Comparison of ENCODE assay signal across 8 mouse cellular contexts in the genomic region with DNA sequence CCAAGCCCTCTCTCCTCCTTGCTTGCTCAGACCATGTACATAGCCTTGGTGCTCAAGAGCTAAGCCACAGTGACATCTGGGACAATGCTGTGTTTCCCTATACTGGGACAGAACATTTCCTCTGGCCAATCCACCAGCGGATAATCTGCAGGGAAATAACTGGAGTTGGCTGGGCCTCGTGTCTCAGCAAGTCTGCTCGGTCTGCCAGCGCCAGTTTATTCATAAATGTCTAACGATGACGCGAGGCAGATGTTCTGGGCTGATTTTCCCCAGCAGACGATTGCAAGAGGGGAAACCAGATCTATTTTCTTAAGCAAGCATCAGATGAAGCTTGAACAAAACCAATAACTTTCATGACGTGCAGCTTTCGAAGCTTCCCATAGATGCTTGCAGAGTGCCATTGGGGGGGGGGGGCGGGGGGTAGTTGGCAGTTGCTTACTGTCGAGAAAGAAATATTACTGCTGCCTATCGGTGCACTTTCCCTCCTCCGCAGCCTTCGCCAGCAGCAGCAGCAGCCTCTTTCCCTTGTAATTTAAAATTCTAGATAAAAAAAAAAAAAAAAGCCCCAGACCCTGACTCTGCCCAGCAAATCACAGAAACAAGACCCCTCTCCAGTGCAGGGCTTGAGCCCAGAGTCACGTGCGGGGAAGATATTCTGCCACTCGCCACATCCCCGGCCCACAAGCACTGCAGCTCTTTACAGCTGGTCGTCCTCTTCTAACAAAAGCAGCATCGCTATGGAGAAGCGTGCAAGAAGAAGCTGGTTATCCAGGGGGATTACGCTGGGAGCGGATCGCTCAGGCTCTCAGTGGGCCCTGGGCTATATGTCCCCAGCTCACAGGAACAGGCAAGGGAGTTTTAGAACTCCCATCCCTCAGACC. TPM values are rescaled to one million over a fixed set of nuclear protein-coding genes. Genes with fewer than 3 reads are reported as not detected.
DNase-seq lines count a peak whose midpoint lies in the region; ATAC-seq and TF ChIP-seq lines count a peak whose summit lies in the region.

No protein-coding gene starts in this region.

- peak overlapping the region; percentile 23; the same call in 1 of the 2 replicates for H3K4me2 ChIP-seq in kidney, postnatal 0 days (ENCODE audit: low read length)
- no peak overlapping the region for H3K4me2 ChIP-seq in forebrain, embryonic 11.5 days (ENCODE audit: low read depth, low read length, severe bottlenecking)
- no peak overlapping the region for H3K4me2 ChIP-seq in hindbrain, embryonic 11.5 days (replicated peaks; ENCODE audit: low read depth, low read length)
- peak overlapping the region; percentile 2; the same call in 1 of the 2 replicates for H3K4me2 ChIP-seq in liver, embryonic 16.5 days (ENCODE audit: low read depth, low read length)

- no peak overlapping the region for H3K4me3 ChIP-seq in kidney, postnatal 0 days (replicated peaks; ENCODE audit: low read depth, low read length)
- H3K4me3 ChIP-seq in forebrain, embryonic 11.5 days (ENCODE audit: low read depth, low read length), result no peak overlapping the region
- H3K4me3 ChIP-seq in hindbrain, embryonic 11.5 days (ENCODE audit: low read depth, low read length), result no peak overlapping the region
- no peak overlapping the region for H3K4me3 ChIP-seq in liver, embryonic 16.5 days (ENCODE audit: low read depth, low read length)

- peak; percentile 70 for DNase-seq in kidney, postnatal 0 days (ENCODE audit: low spot score)
- DNase-seq in kidney, adult 9 months, result no peak
- no peak for DNase-seq in forebrain, embryonic 11.5 days (ENCODE audit: low spot score)
- DNase-seq in hindbrain, embryonic 11.5 days (ENCODE audit: low spot score), result no peak
- peak; percentile 33 for DNase-seq in right cerebral cortex, postnatal 4 days
- DNase-seq in thymus, postnatal 25 days, result no peak
- DNase-seq in spleen, postnatal 36 days (ENCODE audit: low spot score in 2 of 2), result no peak

- no peaks in the 10 kb centered on the region for H3K4me1 ChIP-seq in kidney, postnatal 0 days (replicated peaks; ENCODE audit: insufficient read depth, low read length)
- peaks cover 4% of the 10 kb centered on the region; the same call in 1 of the 2 replicates for H3K4me1 ChIP-seq in forebrain, embryonic 11.5 days (replicated peaks; ENCODE audit: control insufficient read depth, insufficient read depth, low read length)
- H3K4me1 ChIP-seq in hindbrain, embryonic 11.5 days (replicated peaks; ENCODE audit: control insufficient read depth, insufficient read depth, low read length), result no peaks in the 10 kb centered on the region; the same call in 1 of the 2 replicates
- H3K4me1 ChIP-seq in liver, embryonic 16.5 days (ENCODE audit: control insufficient read depth, low read depth, low read length), result peaks cover 58% of the 10 kb centered on the region

- no peaks in the 10 kb centered on the region for H3K27me3 ChIP-seq in kidney, postnatal 0 days (ENCODE audit: insufficient read depth, low read length)
- no peaks in the 10 kb centered on the region for H3K27me3 ChIP-seq in forebrain, embryonic 11.5 days (ENCODE audit: control insufficient read depth, insufficient read depth, low read length)
- H3K27me3 ChIP-seq in hindbrain, embryonic 11.5 days (ENCODE audit: control insufficient read depth, insufficient read depth, low read length), result no peaks in the 10 kb centered on the region
- H3K27me3 ChIP-seq in liver, embryonic 16.5 days (ENCODE audit: control insufficient read depth, insufficient read depth, low read depth, low read length), result no peaks in the 10 kb centered on the region

- 0 out of 2 replicates have a peak overlapping the region, but pooled peaks have one; percentile 25 for H3K27ac ChIP-seq in kidney, postnatal 0 days
- H3K27ac ChIP-seq in forebrain, embryonic 11.5 days (ENCODE audit: low read depth, low read length), result 0 out of 2 replicates have a peak overlapping the region, but pooled peaks have one; percentile 12
- peak overlapping the region; percentile 58; the same call in 1 of the 2 replicates for H3K27ac ChIP-seq in hindbrain, embryonic 11.5 days (ENCODE audit: low read depth, low read length)
- H3K27ac ChIP-seq in liver, embryonic 16.5 days (ENCODE audit: low read length), result peak overlapping the region; percentile 86

- H3K9me3 ChIP-seq in kidney, postnatal 0 days (replicated peaks; ENCODE audit: low read length), result no peaks in the 10 kb centered on the region
- no peaks in the 10 kb centered on the region for H3K9me3 ChIP-seq in forebrain, embryonic 11.5 days (ENCODE audit: control insufficient read depth, low read length)
- no peaks in the 10 kb centered on the region for H3K9me3 ChIP-seq in hindbrain, embryonic 11.5 days (ENCODE audit: control insufficient read depth, low read length)
- no peaks in the 10 kb centered on the region for H3K9me3 ChIP-seq in liver, embryonic 16.5 days (replicated peaks; ENCODE audit: control insufficient read depth, low read length)

- WGBS in kidney, postnatal 0 days, result 22% methylated on average over 25 of the region's 25 CpGs
- 49% methylated on average over 25 of the region's 25 CpGs for WGBS in forebrain, embryonic 11.5 days
- 55% methylated on average over 25 of the region's 25 CpGs for WGBS in hindbrain, embryonic 11.5 days
- 49% methylated on average over 25 of the region's 25 CpGs for WGBS in liver, embryonic 16.5 days (ENCODE audit: insufficient replicate concordance)

- no peak for TF ChIP-seq CTCF in kidney, postnatal 0 days (IDR thresholded peaks at IDR 0.05; ENCODE audit: low read depth)

- H3K36me3 ChIP-seq in kidney, postnatal 0 days (ENCODE audit: insufficient read depth, low read length), result no peaks in the 10 kb centered on the region
- H3K36me3 ChIP-seq in forebrain, embryonic 11.5 days (ENCODE audit: control insufficient read depth, insufficient read depth, low read length), result no peaks in the 10 kb centered on the region
- H3K36me3 ChIP-seq in hindbrain, embryonic 11.5 days (ENCODE audit: control insufficient read depth, insufficient read depth, low read length), result no peaks in the 10 kb centered on the region
- no peaks in the 10 kb centered on the region for H3K36me3 ChIP-seq in liver, embryonic 16.5 days (ENCODE audit: control insufficient read depth, insufficient read depth)

- ATAC-seq in kidney, postnatal 0 days (replicated peaks; ENCODE audit: low FRiP score, low read depth), result no peak
- ATAC-seq in forebrain, embryonic 11.5 days (replicated peaks; ENCODE audit: low FRiP score), result no peak
- peak; percentile 35; the same call in 1 of the 2 replicates for ATAC-seq in hindbrain, embryonic 11.5 days (ENCODE audit: low FRiP score)
- no peak for ATAC-seq in liver, embryonic 16.5 days (ENCODE audit: low read depth)

- no peak overlapping the region for H3K9ac ChIP-seq in kidney, postnatal 0 days (ENCODE audit: low read depth, low read length)
- no peak overlapping the region; the same call in 1 of the 2 replicates for H3K9ac ChIP-seq in forebrain, embryonic 11.5 days (ENCODE audit: low read length)
- no peak overlapping the region for H3K9ac ChIP-seq in hindbrain, embryonic 11.5 days (ENCODE audit: low read depth, low read length)
- H3K9ac ChIP-seq in liver, embryonic 16.5 days (ENCODE audit: low read depth, low read length), result peak overlapping the region; percentile 33; the same call in 1 of the 2 replicates

RNA-seq across cellular contexts. Expression of a gene that starts 43.6 kb away (rescaled TPM):
- 0.72 and 0.78 TPM in 2 replicates for polyA plus RNA-seq in kidney, postnatal 0 days (2015; fragmentation: Nextera tagmentation; extraction: Ambion mirVana)
- polyA plus RNA-seq in forebrain, embryonic 11.5 days (2014; fragmentation: Nextera tagmentation; extraction: Ambion mirVana), result 0.63 and 0.72 TPM in 2 replicates
- polyA plus RNA-seq in hindbrain, embryonic 11.5 days (2014; fragmentation: Nextera tagmentation; extraction: Ambion mirVana), result 2.7 and 4.6 TPM in 2 replicates
- 0.02 and 0.05 TPM in 2 replicates for polyA plus RNA-seq in liver, embryonic 16.5 days (2015; fragmentation: Nextera tagmentation; extraction: Ambion mirVana)

Comparison
In these comparisons a context has a peak if more than half of its experiments do, and no peak if none do; other contexts are left out.
1. DNase-seq: peak in kidney, postnatal 0 days (single experiment) and right cerebral cortex, postnatal 4 days (single experiment); none in kidney, adult 9 months (single experiment), forebrain, embryonic 11.5 days (single experiment), hindbrain, embryonic 11.5 days (single experiment), thymus, postnatal 25 days (single experiment) and spleen, postnatal 36 days (0 of 2).
2. H3K27ac ChIP-seq: peak in every context shown above with its lines; median percentile 86 in liver, embryonic 16.5 days; 58 in hindbrain, embryonic 11.5 days; 25 in kidney, postnatal 0 days; 12 in forebrain, embryonic 11.5 days.
3. H3K4me2 ChIP-seq: peak in kidney, postnatal 0 days (single experiment) and liver, embryonic 16.5 days (single experiment); none in forebrain, embryonic 11.5 days (single experiment) and hindbrain, embryonic 11.5 days (single experiment).